Mouse (Mus musculus): ENCODE measurements around the gene Serpinb7. TPM values are rescaled to one million over a fixed set of nuclear protein-coding genes. Genes with fewer than 3 reads are reported as not detected.

Serpinb7 gene
- total RNA-seq (2021), result not detected
- long read RNA-seq, experiment 1, result 0 reads
- long read RNA-seq, experiment 2, result 0 reads

- peak in 1 of 2 experiments; percentile 2 for DNase-seq
Measured at GRCm38 (mm10) chr1:107399355-107399754, at the start of gene Serpinb7. Serpinb7 (plus strand) TSS chr1:107399655.

GRCm38 (mm10) chr1:107350392-107350791, 49.1 kb upstream of the Serpinb7 start:
- DNase-seq, result no peak

- no peak for DNase-seq
Measured at GRCm38 (mm10) chr1:107351115-107351514, 48.3 kb upstream of the Serpinb7 start.

DNA sequence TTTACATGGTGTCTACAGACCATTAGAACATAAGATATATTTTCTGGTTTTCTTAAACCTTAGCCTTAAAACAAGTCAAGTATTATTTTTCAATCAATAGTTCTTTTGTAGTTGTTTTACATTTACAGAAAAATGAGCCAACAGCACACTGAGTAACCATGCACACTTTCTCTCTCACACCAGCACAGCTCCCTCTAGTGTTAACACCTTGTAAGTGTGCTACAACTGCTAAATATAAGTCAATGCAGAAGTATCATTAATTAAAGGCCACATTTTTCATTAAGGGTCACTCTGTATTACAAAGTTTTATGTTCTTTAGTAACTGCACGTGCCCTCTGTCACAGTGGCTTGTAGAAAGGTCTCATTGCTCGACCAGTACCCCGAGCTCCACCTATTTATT, 46.4 kb upstream of the Serpinb7 start:
- DNase-seq, result no peak

DNA sequence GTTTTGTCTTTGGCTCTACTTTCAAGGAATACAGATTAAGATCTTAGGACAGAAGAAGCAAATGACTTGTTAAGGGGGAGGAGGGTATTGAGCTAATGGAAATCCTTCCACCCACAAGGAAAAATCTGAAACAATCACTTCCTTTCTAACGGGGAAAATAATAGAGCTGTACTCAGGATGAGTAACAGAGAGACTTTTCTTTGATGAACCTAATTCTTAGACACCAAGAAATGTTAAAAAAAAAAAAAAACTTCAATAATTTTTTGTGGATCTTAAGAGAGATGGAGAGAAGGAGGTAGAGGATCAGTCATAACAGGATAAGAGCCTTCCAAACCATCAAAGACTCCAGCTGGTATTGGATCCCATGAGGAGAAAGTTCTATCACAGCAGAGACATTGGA, 38.6 kb upstream of the Serpinb7 start, which contains the start of gene Serpinb11:
Serpinb11 (plus strand) TSS at position 301 of the 400 bp plus-strand sequence.
- DNase-seq, result no peak

DNA sequence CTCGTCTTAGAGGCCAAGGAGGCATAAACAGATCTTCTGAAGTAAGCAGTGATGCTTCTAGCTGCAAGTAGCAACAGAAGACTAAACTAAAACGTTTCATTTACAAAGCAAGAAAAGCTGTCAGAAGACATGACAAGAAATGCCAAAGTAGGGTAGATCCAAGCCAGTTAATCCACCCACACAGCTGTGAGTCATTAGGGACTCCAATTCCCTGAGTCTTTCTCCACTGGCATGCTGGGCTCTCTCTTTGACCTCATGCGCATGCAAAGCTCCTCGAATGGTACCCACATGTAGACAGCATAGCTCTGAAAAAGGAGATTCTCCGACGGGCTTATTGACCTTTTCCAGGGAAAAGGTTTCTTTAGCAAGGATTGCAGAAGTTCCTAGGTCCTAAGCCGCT, 33.5 kb upstream of the Serpinb7 start:
- DNase-seq, result no peak

- DNase-seq, result no peak
Measured at GRCm38 (mm10) chr1:107368944-107369343, 30.5 kb upstream of the Serpinb7 start.

DNA sequence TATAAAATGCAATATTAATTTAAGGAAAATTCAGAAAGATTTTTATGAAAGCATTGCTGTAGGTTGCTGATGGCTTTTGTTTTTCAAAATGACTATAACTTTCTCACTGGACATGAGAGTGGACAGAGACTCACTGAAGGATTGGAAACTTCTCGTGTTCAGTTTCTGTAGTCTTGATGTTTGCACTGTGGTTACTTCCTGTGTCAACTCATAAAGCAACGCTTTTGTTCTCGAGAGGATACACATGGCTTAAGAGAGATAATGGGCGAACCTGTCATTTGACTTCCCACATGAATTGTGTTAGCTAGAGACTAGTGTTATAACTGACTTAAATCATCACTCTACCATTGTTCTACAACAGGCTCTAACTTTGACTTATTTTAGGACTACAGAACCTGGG, 22.5 kb upstream of the Serpinb7 start:
- no peak for DNase-seq

- DNase-seq, result no peak
Measured at GRCm38 (mm10) chr1:107378368-107378767, 21.1 kb upstream of the Serpinb7 start.

DNA sequence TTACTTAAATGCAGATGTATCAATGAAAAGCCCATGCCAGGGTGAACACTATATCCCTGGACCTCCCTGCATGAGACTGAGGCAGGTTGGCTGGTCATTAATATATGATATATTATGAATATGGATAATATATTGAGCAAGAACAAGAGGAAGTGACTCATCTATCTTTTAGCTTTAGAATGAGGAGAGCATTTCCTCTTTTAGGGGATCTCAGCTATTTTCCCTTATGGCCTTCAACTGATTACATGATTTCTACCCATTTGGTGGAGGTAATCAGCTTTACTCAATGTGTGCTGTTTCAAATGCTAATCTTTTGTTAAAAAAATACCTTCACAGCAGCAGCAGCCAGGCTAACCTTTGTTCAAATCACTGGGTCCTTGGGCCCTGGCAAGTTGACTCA, 18.0 kb upstream of the Serpinb7 start:
- DNase-seq, result no peak

GRCm38 (mm10) chr1:107382404-107382803, 17.1 kb upstream of the Serpinb7 start:
- no peak for DNase-seq

DNA sequence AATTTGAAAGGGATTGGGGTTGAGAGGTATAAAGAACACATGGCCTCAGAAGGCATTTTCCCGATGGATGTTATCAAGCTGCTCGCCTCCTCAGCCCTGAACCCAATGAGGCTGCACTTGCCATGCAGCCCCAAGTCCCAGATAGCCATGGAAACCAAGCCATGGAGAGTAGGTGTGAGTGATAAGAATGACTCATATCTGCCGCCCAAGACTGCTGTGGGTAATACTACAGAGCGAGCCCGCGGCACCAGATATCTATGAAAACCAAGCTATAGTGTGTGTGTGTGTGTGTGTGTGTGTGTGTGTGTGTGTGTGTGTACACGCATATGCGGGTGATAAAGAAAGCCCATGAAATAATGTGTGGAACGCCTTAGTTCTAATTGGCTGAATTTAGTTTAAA, 14.9 kb upstream of the Serpinb7 start:
- DNase-seq, result no peak

DNA sequence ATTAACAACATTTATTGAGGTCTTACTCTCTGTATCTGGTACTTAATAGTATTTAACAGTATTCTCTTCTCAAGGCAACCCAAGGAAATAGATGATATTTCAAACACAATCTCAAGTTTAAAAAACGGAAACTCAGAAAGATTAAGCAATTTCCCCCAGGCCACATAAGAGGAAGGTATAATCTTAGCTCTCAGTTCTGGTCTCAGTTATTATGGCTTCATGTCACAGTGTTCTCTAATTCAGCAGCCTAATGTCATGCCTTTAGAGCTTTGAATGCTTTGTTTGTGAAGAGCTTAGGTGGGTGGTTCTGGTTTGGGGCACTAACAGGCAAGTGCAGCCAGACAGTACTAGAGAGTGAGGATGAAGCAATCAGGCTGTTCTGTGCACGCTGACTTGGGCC, 9.7 kb upstream of the Serpinb7 start:
- DNase-seq, result no peak

GRCm38 (mm10) chr1:107397481-107397880, 2.0 kb upstream of the Serpinb7 start:
- DNase-seq, result no peak

GRCm38 (mm10) chr1:107402082-107402481, 2.6 kb downstream of the Serpinb7 start:
- no peak for DNase-seq

DNA sequence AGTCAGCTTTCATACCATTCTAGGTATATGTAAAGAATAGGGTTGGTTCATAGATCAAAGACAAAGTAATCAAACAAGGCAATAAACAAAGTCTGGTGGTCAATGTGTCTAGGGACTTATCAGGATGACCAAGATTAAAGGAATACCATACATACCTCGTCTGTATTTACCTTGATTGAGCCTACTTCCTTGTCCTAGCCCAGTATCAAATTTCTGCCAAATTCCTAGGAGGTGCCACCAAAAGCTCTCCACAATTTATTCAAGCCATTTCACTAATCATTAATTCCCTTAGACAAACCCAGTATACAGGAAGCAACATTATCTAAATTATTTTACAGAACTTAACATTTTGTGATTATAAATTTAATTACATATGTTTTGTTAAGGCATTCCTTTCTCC, 15.2 kb downstream of the Serpinb7 start:
- no peak for DNase-seq

DNA sequence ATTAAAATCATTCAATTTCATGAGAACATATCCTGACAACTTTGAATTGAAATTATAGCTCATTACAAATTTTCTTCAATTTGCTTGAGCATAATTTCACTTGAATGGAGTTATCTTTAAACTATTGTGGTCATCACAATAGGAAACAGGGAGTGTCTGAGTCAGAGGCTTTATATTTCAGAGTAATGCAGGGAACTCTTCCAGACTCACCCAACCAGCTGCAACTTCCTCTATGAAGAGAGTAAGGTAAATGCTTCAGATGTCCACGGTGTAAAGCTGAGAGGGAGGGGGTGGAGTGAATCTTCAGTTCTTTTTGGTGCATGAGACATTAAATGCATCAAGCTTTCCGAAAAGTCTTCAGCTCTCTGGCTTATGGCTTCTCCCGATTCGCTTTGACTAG, 23.0 kb downstream of the Serpinb7 start:
- DNase-seq, result no peak

GRCm38 (mm10) chr1:107431253-107431652, 31.8 kb downstream of the Serpinb7 start:
- no peak for DNase-seq

DNA sequence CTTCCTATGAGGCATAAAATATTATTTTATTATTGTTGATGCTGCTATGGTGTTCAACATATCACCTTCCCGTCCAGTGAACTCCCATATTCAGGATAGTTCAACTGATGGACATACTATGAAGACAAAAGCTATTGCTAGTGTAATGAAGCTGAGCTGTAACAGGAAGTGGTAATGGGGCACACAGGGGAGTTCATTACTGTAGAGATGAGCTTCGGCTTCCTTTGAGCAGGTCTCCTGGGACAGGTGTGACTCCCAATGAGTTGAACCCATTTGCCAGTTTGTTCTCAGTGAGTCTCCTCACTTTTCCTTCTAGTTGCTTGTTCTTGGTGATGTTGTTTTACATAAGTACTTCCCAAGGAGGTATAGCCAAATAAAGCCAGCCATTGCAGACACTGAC, 36.1 kb downstream of the Serpinb7 start:
- DNase-seq, result no peak

DNA sequence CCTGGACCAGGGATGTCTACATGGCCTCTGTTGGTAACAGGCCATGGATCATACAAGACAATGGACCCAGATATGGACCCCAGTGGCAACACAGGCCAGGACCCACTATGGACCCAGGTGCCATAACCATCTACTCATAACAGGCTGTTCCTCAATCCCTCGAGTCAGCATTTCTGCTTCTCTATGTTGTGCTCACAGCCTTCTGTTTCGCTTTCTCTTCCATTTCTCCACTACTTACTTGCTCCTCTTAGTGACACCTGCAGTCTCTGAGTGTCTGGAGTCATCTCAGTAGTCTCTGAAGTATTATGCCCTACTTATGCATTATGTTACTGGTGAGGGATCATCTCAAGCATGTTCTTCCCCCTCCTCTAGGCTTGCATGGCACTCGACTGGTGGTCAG, 40.0 kb downstream of the Serpinb7 start:
- no peak for DNase-seq

DNA sequence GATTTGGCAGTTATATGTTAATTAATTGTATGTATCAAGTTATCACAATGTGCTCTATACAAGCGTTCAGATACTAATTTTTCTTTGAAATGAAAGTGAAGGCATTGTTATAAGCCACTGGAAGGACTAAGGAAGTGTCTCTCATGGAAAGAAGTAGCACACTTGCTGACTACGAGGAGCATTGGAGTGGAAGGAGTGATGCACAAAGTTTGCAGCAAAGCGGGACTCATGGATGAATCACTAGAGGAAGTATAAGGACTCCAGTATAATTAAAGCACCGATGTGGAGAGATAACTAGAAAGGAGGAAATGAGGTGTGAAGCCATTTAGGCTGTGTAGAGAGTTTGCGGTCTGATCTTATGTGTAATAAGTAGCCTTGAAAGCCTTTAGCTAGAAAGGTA, 45.9 kb downstream of the Serpinb7 start:
- DNase-seq, result no peak

GRCm38 (mm10) chr1:107447228-107447931, 47.9 kb downstream of the Serpinb7 start:
- DNase-seq, result no peak

DNA sequence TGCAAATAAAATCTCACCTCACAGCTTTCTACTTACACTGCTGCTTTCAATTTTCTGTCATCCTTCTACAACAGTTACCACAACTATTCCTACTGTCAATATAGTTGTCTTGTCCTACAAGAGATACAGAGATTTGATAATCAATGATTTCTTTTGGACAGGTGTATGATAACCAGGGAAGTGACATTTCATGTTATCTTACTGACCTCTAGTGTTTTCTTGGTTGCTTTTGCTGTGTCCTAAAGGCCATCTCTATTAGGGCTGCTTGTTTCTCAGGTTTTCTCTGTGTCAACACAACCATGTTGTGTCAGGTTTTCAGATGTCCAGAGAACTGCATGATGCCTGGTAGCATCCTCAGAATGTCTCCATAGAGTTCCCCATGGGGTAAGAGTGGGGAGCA, 80.5 kb downstream of the Serpinb7 start:
- no peak for DNase-seq

DNA sequence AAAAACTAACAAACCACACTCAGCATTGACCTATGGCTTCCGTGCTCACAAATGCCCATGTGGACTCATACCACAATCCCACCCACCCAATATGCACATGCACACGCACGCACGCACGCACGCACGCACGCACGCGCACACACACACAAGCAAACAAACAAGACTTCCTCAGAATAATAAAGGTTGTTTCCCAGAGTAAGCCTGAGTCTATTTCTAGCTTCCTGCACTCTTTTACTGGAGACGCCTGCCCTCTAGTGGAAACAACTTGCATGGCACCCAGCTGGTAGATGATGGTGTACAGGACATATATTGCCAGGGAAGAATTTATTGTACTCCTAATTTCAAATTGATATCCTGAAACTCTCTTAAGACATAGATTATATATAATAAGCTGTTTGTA, 82.0 kb downstream of the Serpinb7 start:
- DNase-seq, result peak; percentile 42 to 84

DNA sequence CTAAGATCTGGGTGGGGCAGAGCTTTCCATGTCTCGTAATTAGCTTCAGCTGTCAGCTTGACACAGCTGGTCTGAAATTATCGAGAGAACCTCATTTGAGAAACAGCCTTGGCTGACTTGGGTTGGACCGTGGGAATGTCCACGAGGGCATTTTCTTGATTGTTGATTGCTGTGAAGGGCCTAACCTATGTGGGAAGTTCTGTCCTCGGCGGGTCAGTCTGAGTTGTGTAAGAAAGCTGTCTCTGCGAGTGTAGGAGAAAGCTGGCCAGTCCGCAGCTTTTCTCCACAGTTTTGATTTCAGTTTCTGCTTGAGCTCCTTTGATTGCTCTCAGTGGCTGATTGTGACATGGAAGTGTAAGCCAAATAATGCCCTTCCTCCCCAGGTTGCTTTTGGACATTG, 90.1 kb downstream of the Serpinb7 start:
- DNase-seq, result peak; percentile 6 to 10
